ENCODE assay signal across 8 mouse cellular contexts in the genomic region with DNA sequence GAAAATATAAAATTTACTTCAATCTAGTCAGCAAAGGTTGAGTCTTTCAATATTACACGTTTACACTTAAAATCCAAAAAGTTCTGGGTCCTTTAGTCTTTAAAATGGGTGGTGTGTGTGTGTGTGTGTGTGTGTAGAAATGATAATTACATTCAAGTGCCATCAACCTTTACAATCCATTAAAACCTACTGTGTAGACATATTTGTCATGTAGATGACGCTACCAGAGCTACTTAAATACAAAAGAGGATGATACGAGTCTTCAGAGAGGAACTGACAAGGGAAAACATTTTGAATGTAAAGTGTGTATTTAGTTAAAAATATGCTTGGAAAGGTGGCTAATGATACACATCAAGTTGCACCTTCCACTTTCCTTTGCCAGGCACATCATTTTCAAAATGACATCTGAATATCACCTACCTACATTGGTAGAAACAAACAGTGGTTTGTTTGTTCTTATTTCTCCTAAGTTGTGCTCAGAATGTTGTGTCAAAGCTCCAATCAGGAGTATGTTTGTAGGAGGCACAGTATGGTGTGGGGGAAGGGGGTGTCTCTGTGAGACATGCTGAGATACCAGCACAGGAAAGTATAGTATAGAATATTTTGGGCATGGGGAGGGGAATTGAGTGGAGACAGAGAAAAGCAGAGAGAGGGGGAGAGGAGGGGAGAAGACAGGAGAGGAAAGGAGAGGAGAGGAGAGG. TPM values are rescaled to one million over a fixed set of nuclear protein-coding genes. Genes with fewer than 3 reads are reported as not detected.
DNase-seq lines count a peak whose midpoint lies in the region; ATAC-seq and TF ChIP-seq lines count a peak whose summit lies in the region.

No protein-coding gene starts in this region.

- no peak for TF ChIP-seq CTCF in liver, adult 2 months (IDR thresholded peaks at IDR 0.05; ENCODE audit: low read depth, low read length)

- no peaks in the 10 kb centered on the region for H3K9me3 ChIP-seq in embryonic facial prominence, embryonic 11.5 days (replicated peaks; ENCODE audit: control insufficient read depth, low read length)
- no peaks in the 10 kb centered on the region for H3K9me3 ChIP-seq in limb, embryonic 10.5 days (replicated peaks)
- no peaks in the 10 kb centered on the region for H3K9me3 ChIP-seq in neural tube, embryonic 15.5 days (replicated peaks)

- no peak overlapping the region for H3K27ac ChIP-seq in liver, adult 2 months (replicated peaks; ENCODE audit: insufficient read depth, low read depth, low read length)
- no peak overlapping the region for H3K27ac ChIP-seq in embryonic facial prominence, embryonic 11.5 days (replicated peaks; ENCODE audit: low read depth, low read length)
- H3K27ac ChIP-seq in limb, embryonic 10.5 days: peak overlapping the region; percentile 93; the same call in 1 of the 2 replicates
- H3K27ac ChIP-seq in neural tube, embryonic 15.5 days (replicated peaks): peak overlapping the region; percentile 89

- no peak for ATAC-seq in embryonic facial prominence, embryonic 11.5 days (replicated peaks; ENCODE audit: insufficient number of reproducible peaks, low FRiP score, low TSS enrichment, low read depth)
- no peak for ATAC-seq in neural tube, embryonic 15.5 days (ENCODE audit: low FRiP score)

- peak overlapping the region; percentile 31 for H3K4me3 ChIP-seq in liver, adult 2 months (ENCODE audit: insufficient read depth, low read depth, low read length)
- H3K4me3 ChIP-seq in embryonic facial prominence, embryonic 11.5 days (ENCODE audit: low read depth, low read length): peak overlapping the region; percentile 56
- peak overlapping the region; percentile 83 for H3K4me3 ChIP-seq in limb, embryonic 10.5 days
- peak overlapping the region; percentile 66 for H3K4me3 ChIP-seq in neural tube, embryonic 15.5 days (replicated peaks)

- H3K27me3 ChIP-seq in liver, adult 2 months (ENCODE audit: control insufficient read depth, insufficient read depth, low read length): no peaks in the 10 kb centered on the region
- peaks cover 18% of the 10 kb centered on the region for H3K27me3 ChIP-seq in embryonic facial prominence, embryonic 11.5 days (ENCODE audit: control insufficient read depth, insufficient read depth, low read length)
- H3K27me3 ChIP-seq in limb, embryonic 10.5 days (ENCODE audit: low read depth, poor library complexity, severe bottlenecking): peaks cover 11% of the 10 kb centered on the region; the same call in 1 of the 2 replicates
- no peaks in the 10 kb centered on the region for H3K27me3 ChIP-seq in neural tube, embryonic 15.5 days (replicated peaks)

- peaks cover 7% of the 10 kb centered on the region; the same call in 1 of the 2 replicates for H3K4me1 ChIP-seq in liver, adult 2 months (ENCODE audit: control insufficient read depth, insufficient read depth, low read length)
- no peaks in the 10 kb centered on the region for H3K4me1 ChIP-seq in embryonic facial prominence, embryonic 11.5 days (ENCODE audit: control insufficient read depth, insufficient read depth, low read length)
- H3K4me1 ChIP-seq in limb, embryonic 10.5 days: peaks cover 31% of the 10 kb centered on the region
- H3K4me1 ChIP-seq in neural tube, embryonic 15.5 days: peaks cover 18% of the 10 kb centered on the region

- H3K4me2 ChIP-seq in embryonic facial prominence, embryonic 11.5 days (ENCODE audit: low read depth, low read length): peak overlapping the region; percentile 31
- peak overlapping the region; percentile 73 for H3K4me2 ChIP-seq in neural tube, embryonic 15.5 days

- 23% methylated on average over 3 of the region's 3 CpGs for WGBS in liver, adult 2 months
- WGBS in embryonic facial prominence, embryonic 11.5 days: 22% methylated on average over 3 of the region's 3 CpGs
- WGBS in limb, embryonic 10.5 days: 26% methylated on average over 3 of the region's 3 CpGs
- WGBS in neural tube, embryonic 15.5 days: 5% methylated on average over 3 of the region's 3 CpGs

- H3K79me2 ChIP-seq in liver, adult 2 months (ENCODE audit: control insufficient read depth, insufficient read depth, low read length): peaks cover 4% of the 10 kb centered on the region; the same call in 1 of the 2 replicates

- H3K9ac ChIP-seq in liver, adult 2 months (ENCODE audit: low read depth, low read length): no peak overlapping the region
- no peak overlapping the region for H3K9ac ChIP-seq in embryonic facial prominence, embryonic 11.5 days (replicated peaks; ENCODE audit: low read length)
- peak overlapping the region; percentile 56 for H3K9ac ChIP-seq in neural tube, embryonic 15.5 days (replicated peaks)

- no peak for TF ChIP-seq POLR2A in liver, adult 2 months (IDR thresholded peaks at IDR 0.05; ENCODE audit: extremely low read depth, insufficient read depth, low read length)

- H3K36me3 ChIP-seq in liver, adult 2 months (ENCODE audit: control insufficient read depth, insufficient read depth, low read length): no peaks in the 10 kb centered on the region
- no peaks in the 10 kb centered on the region for H3K36me3 ChIP-seq in embryonic facial prominence, embryonic 11.5 days (replicated peaks; ENCODE audit: control insufficient read depth, insufficient read depth, low read depth, low read length)
- no peaks in the 10 kb centered on the region for H3K36me3 ChIP-seq in limb, embryonic 10.5 days
- H3K36me3 ChIP-seq in neural tube, embryonic 15.5 days: no peaks in the 10 kb centered on the region

- no peak for DNase-seq in liver, adult 2 months (ENCODE audit: extremely low read depth, low read depth, low spot score)
- no peak for DNase-seq in liver
- no peak for DNase-seq in embryonic facial prominence, embryonic 11.5 days (ENCODE audit: low spot score)
- DNase-seq in limb, embryonic 10.5 days (ENCODE audit: low spot score): no peak
- no peak for DNase-seq in right cerebral cortex, postnatal 25 days
- DNase-seq in adrenal gland, postnatal 36 days: no peak
- DNase-seq in thymus, postnatal 10 days (ENCODE audit: low spot score in 2 of 2): no peak

RNA-seq across cellular contexts. Expression of a gene that starts 1.0 kb away (rescaled TPM):
- total RNA-seq in liver, adult 2 months (2014; rRNA removed): 12.8 and 15.6 TPM in 2 replicates
- 3.9 and 4.0 TPM in 2 replicates for polyA plus RNA-seq in liver, adult 2 months (2012; rRNA removed)
- polyA plus RNA-seq in embryonic facial prominence, embryonic 11.5 days (2014; fragmentation: Nextera tagmentation; extraction: Ambion mirVana): 10.4 and 10.5 TPM in 2 replicates
- 16.4 and 19.3 TPM in 2 replicates for polyA plus RNA-seq in limb, embryonic 10.5 days (2016; fragmentation: Nextera tagmentation; extraction: Ambion mirVana)
- 29.5 and 30.1 TPM in 2 replicates for polyA plus RNA-seq in neural tube, embryonic 15.5 days (2015; fragmentation: Nextera tagmentation; extraction: Ambion mirVana)
- total RNA-seq in adrenal gland, postnatal 36 days (2021): 10 to 100 TPM; 46.8 to 50.6 TPM

Comparison
In these comparisons a context has a peak if more than half of its experiments do, and no peak if none do; other contexts are left out.
1. H3K27ac ChIP-seq: peak in limb, embryonic 10.5 days (single experiment) and neural tube, embryonic 15.5 days (single experiment); none in liver, adult 2 months (single experiment) and embryonic facial prominence, embryonic 11.5 days (single experiment).
2. H3K4me3 ChIP-seq: peak in every context shown above with its lines; median percentile 83 in limb, embryonic 10.5 days; 66 in neural tube, embryonic 15.5 days; 56 in embryonic facial prominence, embryonic 11.5 days; 31 in liver, adult 2 months.